Mouse (Mus musculus) neutrophil, adult 5-6 weeks (primary cell): ENCODE measurements around the gene Fkbp8. TPM values are rescaled to one million over a fixed set of nuclear protein-coding genes. Genes with fewer than 3 reads are reported as not detected.

ENCODE experiments used
- ATAC-seq: fragments of 151-379, 151-347 bp; 2 replicates; pipeline ENCODE4 v1.8.0; 2017; ENCODE audit warnings: mild to moderate bottlenecking, moderate TSS enrichment; ENCODE audit not compliant: insufficient number of reproducible peaks, poor library complexity, low FRiP score, severe bottlenecking; ENCODE audit errors: extremely low read depth
- total RNA-seq: library from RNA; stranded (forward); fragments of 200-1000 nt; gene quantifications from 2 replicates; pipeline ENCODE4 v1.2.3, GENCODE M21; 2017

Gene Fkbp8
- total RNA-seq, 1 experiment from 2014 or later: 185 TPM

GRCm38 (mm10) chr8:70519043-70519442 is 8.5 kb upstream of the Fkbp8 start:
- ATAC-seq: no peak

GRCm38 (mm10) chr8:70519606-70520005 is 7.9 kb upstream of the Fkbp8 start:
- no peak for ATAC-seq

DNA sequence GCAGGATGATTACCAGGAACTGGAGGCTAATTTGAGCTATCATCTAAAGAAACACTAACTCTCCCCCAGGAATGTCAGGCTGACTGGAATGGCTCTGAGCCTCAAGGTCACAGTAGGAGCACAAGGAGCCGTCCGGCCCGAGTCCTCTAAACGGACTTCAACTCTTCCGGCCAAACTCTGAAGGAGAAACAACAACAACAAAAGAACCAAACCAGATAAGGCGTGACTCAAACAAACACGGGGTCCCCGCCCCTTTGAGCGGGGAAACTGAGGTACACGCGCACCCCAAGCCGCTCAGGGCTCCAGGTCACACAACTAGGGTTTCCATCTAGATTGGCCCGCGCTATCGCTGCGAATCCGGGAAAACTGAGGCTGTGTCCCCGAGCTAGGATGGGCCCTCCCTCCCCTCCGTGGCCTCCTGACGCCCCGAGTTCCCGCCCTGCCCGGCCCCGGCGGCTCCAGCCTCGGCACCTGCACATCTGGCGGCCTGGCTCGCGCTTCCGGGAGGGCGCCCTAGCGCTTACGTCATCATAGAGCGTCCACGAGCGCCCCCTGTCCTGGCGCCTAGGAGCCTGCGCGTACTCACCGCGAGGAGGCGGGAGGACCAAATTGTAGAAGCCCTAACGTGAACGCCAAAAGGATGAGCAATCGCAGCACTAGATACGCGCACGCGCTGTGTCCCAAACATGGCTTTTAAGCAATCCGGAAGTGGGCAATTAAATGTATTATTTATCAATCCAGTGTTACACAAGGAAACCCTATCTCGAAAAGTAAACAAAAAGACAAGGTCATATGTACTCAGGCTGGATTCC is 4.7 kb upstream of the Fkbp8 start:
- ATAC-seq: peak; percentile 91

DNA sequence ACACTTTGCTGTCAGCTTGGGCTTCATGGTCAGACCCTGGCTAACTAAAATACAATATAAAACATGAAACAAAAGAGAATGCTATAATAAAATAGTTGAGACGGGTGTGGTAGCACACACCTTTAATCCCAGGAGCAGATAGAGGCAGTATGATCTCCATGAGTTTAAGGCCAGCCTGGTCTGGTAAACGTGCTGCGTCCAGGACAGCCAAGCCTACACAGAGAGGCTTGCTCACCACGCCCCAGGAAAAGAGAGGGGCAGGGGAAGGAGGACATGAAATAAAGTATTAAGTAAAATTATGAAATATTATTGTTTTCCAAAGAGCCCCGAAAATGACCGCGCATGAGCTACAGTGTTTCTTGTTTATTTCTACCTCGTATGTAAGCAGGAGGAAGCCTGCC is 413 bp upstream of the Fkbp8 start:
- ATAC-seq: no peak

DNA sequence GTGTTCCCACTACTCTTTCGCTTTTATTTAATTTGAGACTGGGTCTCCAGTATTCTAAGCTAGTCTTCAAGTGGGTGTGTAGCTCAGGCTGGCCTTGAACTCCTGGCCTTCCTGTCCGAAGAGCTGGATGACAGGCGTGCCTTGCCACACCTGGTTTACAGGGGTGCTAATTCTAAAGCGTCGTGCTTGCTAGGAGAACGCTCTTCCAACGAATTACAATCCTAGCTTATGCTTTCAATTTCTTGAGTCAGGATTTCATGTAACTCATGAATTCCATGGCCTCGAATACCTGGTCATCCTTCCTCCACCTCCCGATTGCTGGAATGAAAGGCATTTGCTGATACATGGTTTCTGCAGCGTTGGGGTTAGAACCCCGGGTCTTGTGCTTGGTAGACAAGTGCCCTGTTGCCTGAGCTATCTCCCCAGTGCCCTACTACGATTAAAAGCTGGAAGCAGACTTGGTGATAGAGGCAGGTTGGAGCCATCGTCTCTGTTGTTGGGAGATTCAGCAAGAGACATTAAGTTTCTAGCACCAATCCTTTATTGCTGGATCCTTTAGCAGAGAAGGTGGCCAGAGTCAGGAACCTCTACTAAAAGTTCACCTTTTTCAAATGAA is 766 bp downstream of the Fkbp8 start:
- no peak for ATAC-seq

DNA sequence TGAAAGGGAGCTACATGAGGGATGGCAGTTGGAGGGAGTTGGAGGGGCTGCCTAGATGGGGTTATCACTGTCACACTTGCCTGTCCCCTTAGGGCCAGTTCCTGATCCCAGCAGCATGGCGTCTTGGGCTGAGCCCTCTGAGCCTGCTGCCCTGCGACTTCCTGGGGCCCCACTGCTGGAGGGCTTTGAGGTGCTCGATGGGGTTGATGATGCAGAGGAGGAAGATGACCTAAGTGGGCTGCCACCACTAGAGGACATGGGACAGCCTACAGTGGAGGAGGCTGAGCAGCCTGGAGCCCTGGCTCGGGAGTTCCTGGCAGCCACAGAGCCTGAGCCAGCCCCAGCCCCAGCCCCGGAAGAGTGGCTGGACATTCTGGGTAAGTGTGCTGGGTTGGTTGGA is 1.8 kb downstream of the Fkbp8 start:
- ATAC-seq: no peak

DNA sequence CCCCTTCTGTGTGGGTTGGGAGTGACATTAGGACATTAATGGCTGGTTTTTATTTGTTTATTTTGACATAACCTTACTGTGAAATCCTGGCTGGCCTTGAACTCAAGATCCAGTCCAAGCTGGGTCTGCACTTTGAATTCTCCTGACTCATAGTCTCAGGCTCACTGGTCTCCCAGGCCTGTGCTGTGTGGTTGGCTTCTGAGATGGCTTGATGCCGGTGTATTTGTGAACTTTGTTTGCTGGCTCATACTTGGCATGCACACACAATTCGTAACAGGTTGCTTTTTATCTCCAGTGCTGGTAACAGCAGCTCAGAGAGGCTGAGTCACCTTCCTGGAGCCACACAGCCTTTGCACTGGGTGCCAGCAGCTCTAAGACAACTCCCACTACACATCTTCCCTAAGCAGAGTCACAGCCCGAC is 2.2 kb downstream of the Fkbp8 start:
- no peak for ATAC-seq

- no peak for ATAC-seq
Observed at GRCm38 (mm10) chr8:70530314-70530713, 2.8 kb downstream of the Fkbp8 start.

DNA sequence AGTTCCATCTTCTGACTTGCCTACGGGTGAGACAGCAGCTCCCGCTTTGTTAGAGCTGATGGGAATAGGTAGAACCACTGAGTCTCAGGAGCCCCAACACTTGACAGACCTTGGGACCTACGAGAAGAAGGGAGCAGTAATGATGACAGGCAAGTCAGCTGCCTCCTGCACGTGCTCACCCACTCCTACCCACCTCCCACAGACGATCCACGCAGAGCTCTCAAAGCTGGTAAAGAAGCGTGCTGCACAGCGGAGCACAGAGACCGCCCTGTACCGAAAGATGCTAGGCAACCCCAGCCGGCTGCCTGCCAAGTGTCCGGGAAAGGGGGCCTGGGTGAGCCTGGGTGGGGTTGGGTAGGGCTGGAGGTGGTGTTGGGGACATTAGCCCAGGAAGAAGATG is 6.8 kb downstream of the Fkbp8 start:
- ATAC-seq: no peak

DNA sequence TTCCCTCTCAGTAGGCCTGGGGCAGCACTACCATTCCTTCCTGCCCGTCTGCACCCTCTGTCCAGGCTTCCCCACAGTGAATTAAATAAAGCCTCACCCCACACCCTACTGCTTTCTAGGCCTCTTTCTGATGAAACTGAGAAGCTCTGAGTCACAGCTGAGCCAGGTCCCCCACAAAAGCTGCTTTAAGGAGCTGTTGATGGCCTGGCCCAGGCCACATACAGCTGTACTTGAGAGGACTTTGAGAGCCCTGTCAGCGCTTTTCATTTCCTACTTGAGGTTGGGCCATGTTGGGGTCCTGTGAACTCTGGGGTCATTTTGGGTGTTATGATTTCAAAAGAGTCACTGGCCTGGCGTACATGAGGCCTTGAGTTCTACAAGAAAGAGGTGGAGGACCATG is 7.7 kb downstream of the Fkbp8 start:
- no peak for ATAC-seq

DNA sequence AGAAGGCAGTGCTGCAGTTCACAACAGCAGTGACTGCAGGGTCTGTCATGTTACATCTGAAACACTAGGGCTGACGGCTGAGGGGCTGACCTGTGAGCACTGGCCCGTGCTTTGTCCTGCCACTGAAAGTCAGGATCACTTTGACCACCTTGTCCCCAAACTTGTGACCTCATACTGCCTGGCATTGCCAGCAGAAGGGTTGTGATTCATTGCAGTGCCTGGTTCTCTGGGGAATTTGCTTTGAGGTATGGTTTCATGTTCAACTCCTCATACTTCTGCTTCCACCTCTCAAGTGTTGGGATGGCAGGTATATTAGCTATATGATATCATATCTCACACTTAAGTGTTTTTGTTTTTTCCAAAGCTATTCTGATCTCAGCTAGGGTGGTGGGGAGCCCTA is 8.2 kb downstream of the Fkbp8 start:
- no peak for ATAC-seq

DNA sequence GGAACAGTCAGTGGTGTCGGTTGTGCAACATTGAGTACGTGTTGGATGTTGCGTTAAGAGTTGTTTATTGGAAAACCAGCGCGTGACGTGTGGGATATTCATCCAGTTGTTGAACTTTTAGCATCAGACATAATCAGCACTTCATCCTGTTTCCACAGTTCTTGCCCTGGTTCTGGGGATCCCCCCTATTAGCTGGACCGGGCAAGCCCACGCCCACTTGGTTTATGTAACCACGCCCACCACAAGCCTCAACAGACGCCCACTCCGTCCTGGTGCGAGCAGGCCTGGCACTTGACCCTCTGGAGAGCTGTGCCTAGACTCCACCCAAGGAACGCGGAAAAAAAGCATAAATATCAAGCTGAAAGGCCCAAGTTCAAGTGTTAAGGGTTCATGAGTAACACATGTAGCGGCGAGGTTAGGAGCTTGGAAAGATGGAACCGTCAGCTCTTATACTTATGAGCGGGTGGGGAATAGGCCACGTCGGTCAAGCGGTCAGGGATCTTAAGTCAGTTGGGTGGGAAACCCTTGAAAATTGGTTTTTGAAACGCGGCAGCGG is 10.6 kb downstream of the Fkbp8 start:
- ATAC-seq: peak; percentile 4; the same call in 1 of the 2 replicates

DNA sequence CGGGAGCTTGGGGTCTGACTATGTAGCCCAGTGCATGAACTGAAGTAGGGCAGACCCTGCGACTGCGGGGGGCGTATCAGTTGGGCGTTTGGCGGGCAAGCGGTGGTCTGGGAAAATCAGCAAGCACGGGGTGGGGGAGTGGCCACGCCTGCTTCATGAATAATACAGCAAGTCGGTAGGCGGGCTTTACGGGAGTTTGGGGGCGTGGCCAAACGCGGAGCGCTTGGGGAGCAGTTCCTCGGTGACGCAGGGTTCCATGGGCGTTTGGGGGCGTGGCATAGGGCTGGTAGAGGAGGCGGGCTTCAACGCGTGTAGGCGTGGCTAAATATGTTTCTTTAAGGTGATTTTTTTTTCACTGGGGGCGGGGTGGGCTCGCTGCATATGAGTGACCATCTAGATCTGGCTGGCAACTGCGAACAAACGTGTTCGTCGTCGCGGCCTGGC is 11.1 kb downstream of the Fkbp8 start:
- ATAC-seq: peak; percentile 68

DNA sequence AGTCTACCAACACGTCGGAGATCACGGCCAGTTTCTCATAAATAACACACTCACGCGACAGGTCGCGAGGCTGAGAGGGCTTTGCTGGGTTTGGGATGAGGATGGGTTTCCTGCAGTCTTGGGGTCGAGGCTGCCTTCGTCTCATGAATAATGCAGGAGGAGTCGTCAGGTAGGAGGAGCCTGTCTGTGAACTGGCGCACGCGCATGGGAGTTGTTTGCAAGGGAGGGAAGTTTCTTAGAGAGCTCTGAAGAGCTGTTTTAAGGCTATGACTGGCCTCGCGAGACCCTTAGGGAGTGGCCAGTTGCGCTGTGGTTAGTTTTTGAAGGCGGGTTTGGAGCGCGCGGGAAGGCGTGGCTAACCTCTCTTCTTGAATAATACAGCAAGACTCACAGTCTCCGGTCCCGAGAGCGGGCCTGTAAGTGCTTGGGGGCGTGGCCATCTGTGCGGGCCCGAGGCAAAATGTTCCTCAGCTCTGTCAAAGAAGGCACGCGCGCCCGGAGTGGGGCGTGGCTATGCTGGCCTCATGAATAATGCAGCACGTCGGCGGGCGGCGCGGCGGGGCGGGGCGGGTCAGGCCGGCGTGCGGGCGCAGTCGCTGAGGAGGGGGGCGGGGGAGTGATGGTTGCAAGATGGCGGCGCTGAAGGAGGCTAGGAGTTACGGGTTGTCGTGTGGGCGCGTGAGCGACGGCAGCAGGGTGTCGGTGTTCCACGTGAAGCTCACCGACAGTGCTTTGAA is 11.7 kb downstream of the Fkbp8 start, which contains the start of gene Ell:
Gene Ell (plus strand): TSS at position 381 of the 737 bp plus-strand sequence.
- peak; percentile 65 for ATAC-seq

DNA sequence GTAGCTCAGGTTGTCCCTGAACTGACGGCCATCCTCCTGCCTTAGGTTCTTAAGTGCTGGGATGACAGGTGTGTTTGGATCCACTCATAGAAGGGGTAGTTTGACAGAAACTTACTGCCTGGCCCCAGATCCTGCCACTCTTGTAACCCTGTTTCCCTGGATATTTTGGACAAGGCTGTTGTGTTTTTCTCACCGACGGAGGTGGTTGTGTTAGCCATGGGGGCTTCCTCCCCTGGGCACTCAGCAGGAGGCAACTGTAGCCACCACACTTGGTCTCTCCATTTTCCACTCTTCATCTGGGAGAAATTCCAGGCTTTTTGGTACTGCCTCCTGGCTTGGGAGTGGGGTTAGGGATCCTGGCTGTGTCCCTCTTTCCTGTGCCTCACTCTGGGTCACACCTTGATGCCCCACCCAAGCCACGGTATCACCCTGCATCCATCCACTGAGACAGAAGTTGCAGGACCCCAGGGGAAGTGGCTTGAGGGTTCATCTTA is 12.5 kb downstream of the Fkbp8 start:
- no peak for ATAC-seq

DNA sequence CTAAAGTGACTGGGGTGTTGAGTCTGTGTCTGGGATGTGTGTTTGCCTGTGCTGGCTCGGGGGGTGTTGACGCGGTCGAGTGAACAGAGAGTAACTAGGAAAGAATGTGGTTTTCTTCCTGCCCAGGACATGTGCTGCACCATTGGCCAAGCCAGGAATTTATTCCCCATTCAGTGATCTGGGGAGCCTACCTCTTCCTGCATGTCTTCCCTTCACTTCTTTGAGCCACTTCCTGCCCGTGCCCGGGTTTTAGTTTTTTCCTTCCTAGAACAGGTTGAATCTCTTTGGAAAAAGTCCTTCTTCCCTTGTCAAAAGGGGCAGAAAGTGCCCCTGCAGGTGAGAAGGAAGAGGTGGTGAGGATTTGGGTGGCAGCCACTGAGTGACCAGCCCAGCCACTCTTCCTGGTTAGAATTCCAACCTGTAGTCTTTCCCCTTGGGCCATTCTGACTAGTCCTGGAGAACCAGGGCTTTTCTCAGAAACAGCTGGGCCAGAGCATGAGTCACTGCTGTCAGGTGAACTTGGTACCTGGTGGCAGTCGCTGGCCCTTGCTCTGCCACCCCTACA is 13.1 kb downstream of the Fkbp8 start:
- no peak for ATAC-seq

DNA sequence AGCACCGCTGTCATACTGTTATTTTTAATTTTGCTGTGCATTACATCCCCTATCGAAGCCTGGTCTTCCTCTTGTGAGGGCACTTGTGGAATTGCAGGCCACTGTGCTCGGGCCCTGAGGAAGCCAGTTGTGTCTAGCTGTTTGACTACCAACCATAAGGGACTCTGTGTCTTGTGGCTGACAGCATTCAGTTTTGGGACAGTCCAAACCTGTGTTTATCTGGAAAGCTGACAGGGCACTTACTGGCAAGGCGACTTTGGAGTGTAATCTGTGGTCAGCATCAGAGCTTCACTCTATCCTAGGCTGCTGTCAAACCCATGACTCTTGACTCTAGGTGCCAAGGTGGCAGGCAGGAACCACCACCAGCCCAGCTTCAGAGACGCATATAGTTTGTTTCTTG is 13.6 kb downstream of the Fkbp8 start:
- ATAC-seq: no peak

GRCm38 (mm10) chr8:70544200-70544687 is 16.7 kb downstream of the Fkbp8 start:
- ATAC-seq: peak; percentile 69

- ATAC-seq: no peak
Observed at GRCm38 (mm10) chr8:70546412-70546811, 18.9 kb downstream of the Fkbp8 start.
